Comparison of ENCODE assay signal across 12 mouse cellular contexts in genomic region chr1:83701696-83702404, GRCm38 (mm10).
"Had no signal": no experiment of that assay in that cellular context is flagged by ENCODE, and none has a peak within 500 bp of the region (broad histone marks: within the 10 kb centered on the region; RNA-seq: fewer than 3 reads in every experiment).

No protein-coding gene starts in this region.

- H3K27me3 ChIP-seq: limb, embryonic 15.5 days; liver, embryonic 12.5 days; lung, embryonic 15.5 days; midbrain, embryonic 12.5 days; neural tube, embryonic 13.5 days had no signal

- H3K4me1 ChIP-seq: limb, embryonic 15.5 days; liver, embryonic 12.5 days; lung, embryonic 15.5 days; midbrain, embryonic 12.5 days had no signal

- H3K27ac ChIP-seq: left cerebral cortex, adult 2 months; limb, embryonic 15.5 days; liver, embryonic 12.5 days; lung, embryonic 15.5 days; midbrain, embryonic 12.5 days; neural tube, embryonic 13.5 days had no signal

- ATAC-seq: liver, embryonic 12.5 days had no signal

- H3K4me2 ChIP-seq: limb, embryonic 15.5 days; liver, embryonic 12.5 days; lung, embryonic 15.5 days; midbrain, embryonic 12.5 days; neural tube, embryonic 13.5 days had no signal

- H3K9me3 ChIP-seq: limb, embryonic 15.5 days; liver, embryonic 12.5 days; lung, embryonic 15.5 days; midbrain, embryonic 12.5 days; neural tube, embryonic 13.5 days had no signal

- H3K4me3 ChIP-seq: left cerebral cortex, adult 2 months; limb, embryonic 15.5 days; liver, embryonic 12.5 days; lung, embryonic 15.5 days; midbrain, embryonic 12.5 days; neural tube, embryonic 13.5 days had no signal

- H3K36me3 ChIP-seq: limb, embryonic 15.5 days; liver, embryonic 12.5 days; lung, embryonic 15.5 days; midbrain, embryonic 12.5 days; neural tube, embryonic 13.5 days had no signal

- DNase-seq: kidney, adult 8-10 months; kidney, postnatal 25 days; lung, postnatal 14 days; right cerebral cortex, adult 18-20 months; right cerebral cortex, postnatal 25 days; thymus, postnatal 4 days had no signal

- H3K9ac ChIP-seq: limb, embryonic 15.5 days; liver, embryonic 12.5 days; lung, embryonic 15.5 days; midbrain, embryonic 12.5 days; neural tube, embryonic 13.5 days had no signal
